Mouse (Mus musculus): Measurements from ENCODE around the gene Tmem198b.

Tmem198b gene

DNA sequence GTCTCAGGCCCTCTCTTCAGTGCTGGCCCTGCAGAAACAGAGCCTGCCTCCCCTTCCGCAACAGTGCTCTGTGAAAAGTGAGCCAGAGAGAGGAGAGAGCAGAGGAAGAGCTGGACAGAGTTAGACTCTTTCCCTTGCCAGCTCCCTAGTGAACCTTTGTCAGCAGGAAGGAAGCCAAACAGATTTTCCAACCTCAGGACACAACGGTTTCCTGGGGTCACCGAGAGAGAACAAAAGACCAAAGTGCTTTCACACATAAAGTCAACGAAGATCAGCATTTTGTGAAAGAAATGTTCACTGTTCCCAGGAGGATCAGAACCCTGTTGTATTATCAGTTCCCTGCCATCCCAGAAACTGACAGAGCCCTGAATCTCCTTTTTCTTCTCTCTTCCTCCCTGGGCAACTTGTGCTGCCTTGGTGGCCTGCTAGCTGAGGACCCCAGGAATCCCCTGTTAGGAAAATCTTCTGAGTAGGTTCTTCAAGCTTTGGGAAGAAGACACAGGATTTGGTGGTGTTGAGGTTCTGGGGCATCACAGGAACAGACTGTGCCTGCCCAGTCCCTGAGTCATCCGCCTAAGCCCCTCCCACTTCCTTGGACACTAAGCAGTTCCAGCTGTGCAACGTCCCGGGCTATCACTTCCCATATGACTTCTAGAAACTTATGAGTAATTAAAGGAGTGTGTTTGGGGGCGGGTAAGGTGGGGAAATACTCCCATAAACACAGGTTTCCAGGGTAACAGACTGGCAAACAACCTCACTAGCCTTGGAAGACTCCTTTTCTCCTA is 25.0 kb downstream of the Tmem198b start:
- Histone ChIP-seq H3K36me3 (ENCODE audit: control insufficient read depth, insufficient read depth, low read length, poor library complexity, severe bottlenecking) (no peaks in the 10 kb centered on the region), H3K27me3 (ENCODE audit: control insufficient read depth, insufficient read depth, low read length, poor library complexity, severe bottlenecking) (no peaks in the 10 kb centered on the region)
- peak; percentile 33 for DNase-seq (ENCODE audit: low read depth, low spot score)

- no peak for DNase-seq (ENCODE audit: low read depth, low spot score)
- no peaks in the 10 kb centered on the region for H3K27me3 ChIP-seq (ENCODE audit: control insufficient read depth, insufficient read depth, low read length, poor library complexity, severe bottlenecking)
- H3K36me3 ChIP-seq (ENCODE audit: control insufficient read depth, insufficient read depth, low read length, poor library complexity, severe bottlenecking), result no peaks in the 10 kb centered on the region
Observed at GRCm38 (mm10) chr10:128778441-128778840, 25.7 kb downstream of the Tmem198b start.

DNA sequence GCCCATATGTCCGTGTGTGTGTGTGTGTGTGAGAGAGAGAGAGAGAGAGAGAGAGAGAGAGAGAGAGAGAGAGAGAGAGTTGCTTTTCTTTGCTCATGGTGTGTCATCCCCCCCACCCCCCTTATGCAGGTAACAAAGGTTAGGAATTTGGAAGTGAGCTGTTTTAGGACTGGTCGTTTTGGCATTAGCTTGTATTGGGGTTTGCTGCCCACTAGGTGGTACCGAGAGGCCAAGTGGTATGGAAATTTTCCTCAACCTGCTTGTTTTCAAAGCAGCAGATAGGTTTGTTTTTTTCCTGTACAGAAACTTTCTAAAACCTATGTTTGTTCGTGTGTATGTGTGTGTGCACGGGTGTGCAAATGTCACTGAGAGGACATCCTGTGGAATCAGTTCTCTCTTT is 30.5 kb downstream of the Tmem198b start:
- no peaks in the 10 kb centered on the region for H3K27me3 ChIP-seq (ENCODE audit: control insufficient read depth, insufficient read depth, low read length, poor library complexity, severe bottlenecking)
- no peaks in the 10 kb centered on the region for H3K36me3 ChIP-seq (ENCODE audit: control insufficient read depth, insufficient read depth, low read length, poor library complexity, severe bottlenecking)
- peak; percentile 45 for DNase-seq (ENCODE audit: low read depth, low spot score)

GRCm38 (mm10) chr10:128772895-128773294 is 31.3 kb downstream of the Tmem198b start:
- peak; percentile 47 for DNase-seq (ENCODE audit: low read depth, low spot score)
- H3K27me3 ChIP-seq (ENCODE audit: control insufficient read depth, insufficient read depth, low read length, poor library complexity, severe bottlenecking), result no peaks in the 10 kb centered on the region
- no peaks in the 10 kb centered on the region for H3K36me3 ChIP-seq (ENCODE audit: control insufficient read depth, insufficient read depth, low read length, poor library complexity, severe bottlenecking)
